Mouse (Mus musculus) inflammation-experienced regulatory T-cells, adult 16 weeks (primary cell): ENCODE measurements around the gene Gm2007. TPM values are rescaled to one million over a fixed set of nuclear protein-coding genes. Genes with fewer than 3 reads are reported as not detected.

ENCODE experiments used
- polyA plus RNA-seq: library from polyadenylated mRNA; unstranded; fragments of 100-300 nt; shearing (Covaris generic); gene quantifications from one replicate; pipeline ENCODE4 v1.2.1, GENCODE M21; 2017

The Gm2007 gene
- polyA plus RNA-seq: not detected

DNA sequence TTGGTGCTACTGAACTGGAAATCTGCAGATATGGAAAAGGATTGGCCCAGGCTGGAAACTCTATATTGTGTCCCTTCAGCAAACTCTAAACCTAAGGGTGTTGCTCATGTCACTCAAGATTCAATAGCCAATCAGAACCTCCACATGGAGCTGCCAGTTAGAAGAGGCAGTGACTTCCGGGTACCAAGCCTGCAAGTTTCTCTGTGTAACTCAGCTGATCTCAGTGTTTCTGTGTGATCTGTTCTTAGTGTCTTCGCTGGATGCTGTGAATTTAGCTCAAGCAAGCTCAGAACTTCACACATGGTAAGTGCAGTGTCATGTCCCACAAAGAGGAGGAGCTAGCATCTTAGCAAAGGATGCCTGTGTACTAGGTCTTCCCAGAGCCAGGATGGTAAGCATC is at the start of gene Gm2007:
TSS of gene Gm2007 (plus strand) at position 301 of the 400 bp plus-strand sequence.

DNA sequence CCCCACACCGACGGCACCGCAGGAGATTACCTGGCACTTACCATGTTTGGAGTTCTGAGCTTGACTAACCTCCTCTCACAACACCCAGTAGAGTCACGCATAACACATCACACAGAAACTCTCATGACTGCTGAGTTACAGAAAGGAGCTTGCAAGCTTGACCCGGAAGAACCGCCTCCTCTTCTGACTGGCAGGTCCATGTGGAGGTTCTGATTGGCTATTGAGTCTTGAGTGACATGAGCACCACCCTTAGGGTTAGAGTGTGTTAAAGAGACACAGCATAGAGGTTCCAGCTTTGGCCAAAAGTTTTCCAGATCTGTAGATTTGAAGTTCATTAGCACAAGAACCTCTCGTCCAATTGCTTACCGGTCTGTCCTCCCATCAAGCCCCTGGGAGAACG is 37.8 kb upstream of the Gm2007 start, which contains the start of gene Zfp969:
TSS of gene Zfp969 (minus strand) at position 101 of the 400 bp plus-strand sequence.

DNA sequence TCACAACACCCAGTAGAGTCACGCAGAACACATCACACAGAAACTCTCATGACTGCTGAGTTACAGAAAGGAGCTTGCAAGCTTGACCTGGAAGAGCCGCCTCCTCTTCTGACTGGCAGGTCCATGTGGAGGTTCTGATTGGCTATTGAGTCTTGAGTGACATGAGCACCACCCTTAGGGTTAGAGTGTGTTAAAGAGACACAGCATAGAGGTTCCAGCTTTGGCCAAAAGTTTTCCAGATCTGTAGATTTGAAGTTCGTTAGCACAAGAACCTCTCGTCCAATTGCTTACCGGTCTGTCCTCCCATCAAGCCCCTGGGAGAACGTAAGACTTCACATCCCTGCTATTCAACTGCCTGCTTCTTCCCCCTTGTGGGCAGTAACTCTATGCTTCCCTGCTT is 59.7 kb downstream of the Gm2007 start, which contains the start of gene Gm14288:
TSS of gene Gm14288 (minus strand) at position 101 of the 400 bp plus-strand sequence.

Other genes with a start within 250 kb of the Gm2007 start
- not detected for gene Gm11007, start 97.6 kb upstream of the Gm2007 start, polyA plus RNA-seq
- not detected for gene Zfp969, start 37.9 kb upstream of the Gm2007 start, polyA plus RNA-seq
- not detected for gene Gm14288, start 59.6 kb downstream of the Gm2007 start, polyA plus RNA-seq
- gene Gm6710, start 127.7 kb downstream of the Gm2007 start, polyA plus RNA-seq: 7.9 TPM
- gene Zfp966, start 189.6 kb downstream of the Gm2007 start, polyA plus RNA-seq: 7.2 TPM
- 8.9 TPM for gene Gm2026, start 223.8 kb downstream of the Gm2007 start, polyA plus RNA-seq